Mouse (Mus musculus) heart, embryonic 16.5 days (tissue): ENCODE results near the gene Khdrbs2. TPM values are rescaled to one million over a fixed set of nuclear protein-coding genes. Genes with fewer than 3 reads are reported as not detected.

Source experiments
- ATAC-seq: fragments of 200-750 bp; cut with Nextera tagmentation; replicated peaks from 2 replicates; pipeline ENCODE4 v1.8.0; 2017; ENCODE audit warnings: moderate number of reproducible peaks; ENCODE audit not compliant: insufficient read depth, low FRiP score; ENCODE audit errors: extremely low read depth
- H3K27ac ChIP-seq: fragments of 300-500 bp; sonication (generic); 2 replicates; pipeline ENCODE4 v1.5.1; 2014; ENCODE audit warnings: mild to moderate bottlenecking, low read length, control low read depth, moderate library complexity
- H3K27me3 ChIP-seq: fragments of 300-500 bp; sonication (generic); 2 replicates; pipeline ENCODE4 v1.6.1; 2014; ENCODE audit warnings: low read length, mixed read lengths; ENCODE audit not compliant: control insufficient read depth, insufficient read depth
- H3K36me3 ChIP-seq: fragments of 300-500 bp; sonication (generic); 2 replicates; pipeline ENCODE4 v1.6.1; 2014; ENCODE audit not compliant: control insufficient read depth, insufficient read depth
- H3K4me1 ChIP-seq: fragments of 300-500 bp; sonication (generic); 2 replicates; pipeline ENCODE4 v1.6.1; 2014; ENCODE audit warnings: low read length, mixed read lengths; ENCODE audit not compliant: control insufficient read depth, insufficient read depth
- H3K4me2 ChIP-seq: fragments of 300-500 bp; sonication (generic); 2 replicates; pipeline ENCODE4 v1.6.1; 2014; ENCODE audit warnings: low read depth, mild to moderate bottlenecking, control low read depth, low read length
- H3K4me3 ChIP-seq: fragments of 300-500 bp; sonication (generic); 2 replicates; pipeline ENCODE4 v1.5.1; 2014; ENCODE audit warnings: mild to moderate bottlenecking, control low read depth, low read length
- H3K9ac ChIP-seq: fragments of 300-500 bp; sonication (generic); 2 replicates; pipeline ENCODE4 v1.6.1; 2014; ENCODE audit warnings: low read length, control low read depth
- H3K9me3 ChIP-seq: fragments of 300-500 bp; sonication (generic); replicated peaks from 2 replicates; pipeline ENCODE4 v1.6.1; 2016; ENCODE audit warnings: low read length; ENCODE audit not compliant: control insufficient read depth
- WGBS: fragments of 180-500 bp; shearing (Covaris S2); extraction: QIAGEN DNeasy Blood & Tissue Kit; methylation state at CpG from one replicate; pipeline ENCODE4 v1.1.7; 2014; 5-methylcytosine and 5-hydroxymethylcytosine counted together
- polyA plus RNA-seq: library from polyadenylated mRNA; unstranded; fragments of >200 nt; fragmentation: Nextera tagmentation; extraction: Ambion mirVana; gene quantifications from 2 replicates; pipeline ENCODE4 v1.2.1, GENCODE M21; 2015

Khdrbs2 gene
- polyA plus RNA-seq, 1 experiment from 2014 or later = 1.5 TPM

GRCm38 (mm10) chr1:32693806-32694205, 521.3 kb downstream of the Khdrbs2 start:
- no peak overlapping the region for H3K4me2 ChIP-seq
- WGBS = 46% methylated on average over 9 of the region's 9 CpGs
- no peaks in the 10 kb centered on the region for H3K9me3 ChIP-seq
- H3K27me3 ChIP-seq = no peaks in the 10 kb centered on the region
- H3K36me3 ChIP-seq = no peaks in the 10 kb centered on the region
- no peak overlapping the region for H3K4me3 ChIP-seq
- no peak for ATAC-seq
- H3K9ac ChIP-seq = no peak overlapping the region
- no peaks in the 10 kb centered on the region for H3K4me1 ChIP-seq
- no peak overlapping the region for H3K27ac ChIP-seq

- Histone ChIP-seq H3K4me3 (no peak overlapping the region), H3K36me3 (no peaks in the 10 kb centered on the region), H3K27me3 (no peaks in the 10 kb centered on the region), H3K4me1 (no peaks in the 10 kb centered on the region), H3K27ac (no peak overlapping the region), H3K4me2 (no peak overlapping the region), H3K9me3 (no peaks in the 10 kb centered on the region), H3K9ac (no peak overlapping the region)
- WGBS = 95% methylated on average over 4 of the region's 4 CpGs
- ATAC-seq = no peak
These were observed 527.6 kb downstream of the Khdrbs2 start for GRCm38 (mm10) chr1:32700132-32700531.

GRCm38 (mm10) chr1:32701267-32701666, 528.8 kb downstream of the Khdrbs2 start:
- WGBS = 86% methylated on average over 3 of the region's 3 CpGs
- Histone ChIP-seq H3K27me3 (no peaks in the 10 kb centered on the region), H3K4me1 (no peaks in the 10 kb centered on the region), H3K27ac (no peak overlapping the region), H3K9ac (no peak overlapping the region), H3K9me3 (no peaks in the 10 kb centered on the region), H3K4me3 (no peak overlapping the region), H3K36me3 (no peaks in the 10 kb centered on the region), H3K4me2 (no peak overlapping the region)
- no peak for ATAC-seq
